Comparison of ENCODE assay signal across 10 mouse cellular contexts in the genomic region with DNA sequence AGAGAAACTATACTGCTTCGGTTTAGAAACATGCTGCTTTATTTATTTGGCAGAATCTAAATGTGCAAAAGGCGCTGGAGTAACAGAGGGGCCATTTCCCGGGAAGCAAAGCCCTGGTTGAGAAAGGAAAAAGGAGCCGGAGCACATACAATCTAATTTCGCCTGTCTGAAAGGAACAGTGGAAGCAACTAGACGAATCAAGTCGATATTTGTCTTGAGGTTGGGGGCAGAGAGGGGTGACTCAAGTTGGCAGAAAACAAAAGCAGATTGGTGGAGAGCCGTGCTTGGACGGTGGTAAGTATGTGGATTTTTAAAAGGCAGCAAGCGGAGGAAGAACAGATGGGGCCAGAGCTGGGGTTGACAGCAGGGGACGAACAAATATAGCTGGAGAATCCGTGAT. TPM values are rescaled to one million over a fixed set of nuclear protein-coding genes. Genes with fewer than 3 reads are reported as not detected.
DNase-seq lines count a peak whose midpoint lies in the region; ATAC-seq and TF ChIP-seq lines count a peak whose summit lies in the region.
"Had no signal": no experiment of that assay in that cellular context is flagged by ENCODE, and none has a peak within 500 bp of the region (broad histone marks: within the 10 kb centered on the region; RNA-seq: fewer than 3 reads in every experiment).

No protein-coding gene starts in this region.

- TF ChIP-seq POLR2A in cerebellum, adult 2 months (IDR thresholded peaks at IDR 0.05; ENCODE audit: borderline replicate concordance, insufficient read depth, low read length), result peak; percentile 19; the same call in 1 of the 2 replicates

- no peak for ATAC-seq in kidney, postnatal 0 days (replicated peaks; ENCODE audit: low FRiP score, low read depth)
- peak; percentile 60; the same call in 1 of the 2 replicates for ATAC-seq in forebrain, embryonic 14.5 days

- peak overlapping the region; percentile 8; the same call in 1 of the 2 replicates for H3K4me2 ChIP-seq in kidney, postnatal 0 days (ENCODE audit: low read length)
- H3K4me2 ChIP-seq in forebrain, embryonic 14.5 days (ENCODE audit: low read length), result peak overlapping the region; percentile 14; the same call in 1 of the 2 replicates
- H3K4me2 ChIP-seq: liver, embryonic 11.5 days had no signal

- 49% methylated on average over 12 of the region's 12 CpGs for WGBS in kidney, postnatal 0 days
- 3% methylated on average over 12 of the region's 12 CpGs for WGBS in cerebellum, adult 2 months
- WGBS in forebrain, embryonic 14.5 days, result 37% methylated on average over 12 of the region's 12 CpGs

- H3K9ac ChIP-seq in kidney, postnatal 0 days (ENCODE audit: low read depth, low read length), result no peak overlapping the region
- no peak overlapping the region for H3K9ac ChIP-seq in forebrain, embryonic 14.5 days (ENCODE audit: low read length)

- no peaks in the 10 kb centered on the region for H3K4me1 ChIP-seq in kidney, postnatal 0 days (replicated peaks; ENCODE audit: insufficient read depth, low read length)
- H3K4me1 ChIP-seq in cerebellum, adult 2 months (ENCODE audit: control insufficient read depth, insufficient read depth, low read length), result peaks cover 28% of the 10 kb centered on the region
- H3K4me1 ChIP-seq in forebrain, embryonic 14.5 days (ENCODE audit: control insufficient read depth, insufficient read depth, low read length), result peaks cover 34% of the 10 kb centered on the region

- H3K36me3 ChIP-seq in kidney, postnatal 0 days (ENCODE audit: insufficient read depth, low read length), result no peaks in the 10 kb centered on the region
- H3K36me3 ChIP-seq in forebrain, embryonic 14.5 days (ENCODE audit: control insufficient read depth, insufficient read depth, low read length), result no peaks in the 10 kb centered on the region

- no peak for TF ChIP-seq CTCF in kidney, postnatal 0 days (IDR thresholded peaks at IDR 0.05; ENCODE audit: low read depth)
- TF ChIP-seq CTCF in cerebellum, adult 2 months (IDR thresholded peaks at IDR 0.05; ENCODE audit: borderline replicate concordance, insufficient read depth, low read depth, low read length), result no peak

- no peak overlapping the region for H3K4me3 ChIP-seq in kidney, postnatal 0 days (replicated peaks; ENCODE audit: low read depth, low read length)
- H3K4me3 ChIP-seq in cerebellum, adult 2 months (replicated peaks; ENCODE audit: insufficient read depth, low read depth, low read length), result peak overlapping the region; percentile 21
- H3K4me3 ChIP-seq in forebrain, embryonic 14.5 days (ENCODE audit: low read depth, low read length), result no peak overlapping the region

- no peak for DNase-seq in kidney, postnatal 0 days (ENCODE audit: low spot score)
- DNase-seq in kidney, postnatal 25 days, result no peak
- DNase-seq in cerebellum, adult 2 months, result peak; percentile 84 to 93
- DNase-seq in forebrain, embryonic 14.5 days (ENCODE audit: low spot score), result peak; percentile 53
- peak; percentile 23 for DNase-seq in neural tube, embryonic 10.5 days (ENCODE audit: extremely low spot score, low spot score)
- no peak for DNase-seq in adrenal gland, postnatal 10 days
- no peak for DNase-seq in thymus, postnatal 4 days
- no peak for DNase-seq in ovary, postnatal 36 days (ENCODE audit: low spot score)

- H3K27me3 ChIP-seq in kidney, postnatal 0 days (ENCODE audit: insufficient read depth, low read length), result no peaks in the 10 kb centered on the region
- H3K27me3 ChIP-seq in cerebellum, adult 2 months (ENCODE audit: control insufficient read depth, insufficient read depth, low read length), result no peaks in the 10 kb centered on the region
- H3K27me3 ChIP-seq in forebrain, embryonic 14.5 days (replicated peaks; ENCODE audit: control insufficient read depth, insufficient read depth, low read length), result no peaks in the 10 kb centered on the region

- no peak overlapping the region; the same call in 1 of the 2 replicates for H3K27ac ChIP-seq in kidney, postnatal 0 days
- H3K27ac ChIP-seq in cerebellum, adult 2 months (ENCODE audit: insufficient read depth, low read length), result peak overlapping the region; percentile 71
- H3K27ac ChIP-seq in forebrain, embryonic 14.5 days (ENCODE audit: low read depth, low read length), result peak overlapping the region; percentile 72

- H3K9me3 ChIP-seq in kidney, postnatal 0 days (replicated peaks; ENCODE audit: low read length), result no peaks in the 10 kb centered on the region
- H3K9me3 ChIP-seq in forebrain, embryonic 14.5 days (replicated peaks; ENCODE audit: control insufficient read depth, low read length), result no peaks in the 10 kb centered on the region

RNA-seq across cellular contexts. Expression of gene Ncam1, which starts 40.7 kb away (rescaled TPM):
- 81.2 and 91.2 TPM in 2 replicates for polyA plus RNA-seq in kidney, postnatal 0 days (2015; fragmentation: Nextera tagmentation; extraction: Ambion mirVana)
- 149 and 156 TPM in 2 replicates for polyA plus RNA-seq in cerebellum, adult 2 months (2012; rRNA removed)
- 163 and 219 TPM in 2 replicates for polyA plus RNA-seq in forebrain, embryonic 14.5 days (2014; fragmentation: Nextera tagmentation; extraction: Ambion mirVana)
- total RNA-seq in adrenal gland, postnatal 10 days (2021), result 10 to 100 TPM; 41.7 to 61.2 TPM
- total RNA-seq: MEL had no signal

Comparison
In these comparisons a context has a peak if more than half of its experiments do, and no peak if none do; other contexts are left out.
1. DNase-seq: peak in cerebellum, adult 2 months (2 of 2), forebrain, embryonic 14.5 days (single experiment) and neural tube, embryonic 10.5 days (single experiment); none in kidney, postnatal 0 days (single experiment), kidney, postnatal 25 days (0 of 2), adrenal gland, postnatal 10 days (single experiment), thymus, postnatal 4 days (single experiment) and ovary, postnatal 36 days (single experiment).